Comparison of ENCODE assay signal across 28 mouse cellular contexts in the genomic region with DNA sequence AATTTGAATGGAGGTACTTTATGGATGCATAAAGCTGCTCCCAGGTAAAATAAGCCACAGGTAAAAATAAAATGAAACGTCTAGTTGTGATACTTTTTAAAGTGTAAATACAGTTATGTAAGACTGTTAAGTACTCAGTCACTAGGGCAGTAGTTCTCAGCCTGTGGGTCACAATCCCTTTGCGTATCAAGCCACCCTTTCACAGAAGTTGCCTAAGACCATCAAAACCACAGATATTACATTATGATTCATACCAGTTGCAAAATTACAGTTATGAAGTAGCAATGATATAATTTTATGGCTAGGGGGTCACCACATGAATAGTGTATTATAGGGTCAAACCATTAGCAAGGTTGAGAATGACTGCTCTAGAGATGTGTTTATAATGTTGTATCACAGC. TPM values are rescaled to one million over a fixed set of nuclear protein-coding genes. Genes with fewer than 3 reads are reported as not detected.
DNase-seq lines count a peak whose midpoint lies in the region; ATAC-seq and TF ChIP-seq lines count a peak whose summit lies in the region.
"Had no signal": no experiment of that assay in that cellular context is flagged by ENCODE, and none has a peak within 500 bp of the region (broad histone marks: within the 10 kb centered on the region; RNA-seq: fewer than 3 reads in every experiment).

No protein-coding gene starts in this region.

- H3K4me3 ChIP-seq in C2C12 (ENCODE audit: insufficient read depth, poor library complexity, severe bottlenecking), result no peak overlapping the region
- H3K4me3 ChIP-seq: heart, embryonic 12.5 days; heart, embryonic 15.5 days; hindbrain, embryonic 10.5 days; hindbrain, embryonic 13.5 days; intestine, embryonic 15.5 days had no signal

- H3ac ChIP-seq in C2C12 (ENCODE audit: control insufficient read depth, insufficient read length, low read depth), result no peak overlapping the region

- H3K36me3 ChIP-seq in C2C12 (ENCODE audit: control insufficient read depth, insufficient read depth), result no peaks in the 10 kb centered on the region
- H3K36me3 ChIP-seq: G1E; heart, embryonic 12.5 days; heart, embryonic 15.5 days; hindbrain, embryonic 10.5 days; hindbrain, embryonic 13.5 days; intestine, embryonic 15.5 days had no signal

- H3K79me2 ChIP-seq in C2C12 (ENCODE audit: control insufficient read depth, insufficient read depth), result no peaks in the 10 kb centered on the region

- no peaks in the 10 kb centered on the region for H3K27me3 ChIP-seq in C2C12 (ENCODE audit: control insufficient read depth, insufficient read depth, insufficient read length)
- H3K27me3 ChIP-seq: CH12.LX; heart, embryonic 12.5 days; heart, embryonic 15.5 days; hindbrain, embryonic 13.5 days; intestine, embryonic 15.5 days had no signal

- peak; percentile 17 for DNase-seq in 3T3-L1 (ENCODE audit: low read depth, low spot score)
- DNase-seq in adrenal gland, postnatal 25 days, result no peak
- DNase-seq in frontal cortex, postnatal 36 days (ENCODE audit: low spot score in 2 of 2), result no peak
- DNase-seq: adrenal gland, adult 2 months; adrenal gland, postnatal 14 days; cerebellum, adult 11-12 months; cerebellum, adult 8-10 months; cerebellum, postnatal 10 days; cerebellum, postnatal 36 days; forebrain, postnatal 0 days; gastrocnemius, postnatal 10 days; gastrocnemius, postnatal 36 days; heart, adult 18-20 months; heart, postnatal 10 days; heart, postnatal 36 days had no signal

- TF ChIP-seq CTCF in C2C12 (IDR thresholded peaks at IDR 0.05; ENCODE audit: control insufficient read depth, insufficient read depth, insufficient read length), result no peak

- no peaks in the 10 kb centered on the region for H3K79me3 ChIP-seq in C2C12 (ENCODE audit: low read depth)

- peak; percentile 100 for ATAC-seq in granulocyte monocyte progenitor cell, adult 5-6 weeks (replicated peaks; ENCODE audit: poor library complexity, severe bottlenecking)
- 0 out of 2 replicates have a peak, but pooled peaks have one; percentile 56 for ATAC-seq in monocyte, adult 5-6 weeks (replicated peaks; ENCODE audit: insufficient number of reproducible peaks, low FRiP score, low TSS enrichment, poor library complexity, severe bottlenecking)
- ATAC-seq in megakaryocyte-erythroid progenitor cell, adult 5-6 weeks (replicated peaks; ENCODE audit: low FRiP score, low TSS enrichment, poor library complexity, severe bottlenecking), result no peak
- ATAC-seq: forebrain, embryonic 14.5 days; forebrain, postnatal 0 days; hindbrain, embryonic 16.5 days; intestine, embryonic 15.5 days had no signal

TF ChIP-seq in C2C12, 6 proteins besides CTCF, POLR2A, EP300 and RAD21:
- peak; percentile 70 for TF ChIP-seq CEBPB (IDR thresholded peaks at IDR 0.05; ENCODE audit: low read depth)
- TF ChIP-seq USF1 (IDR thresholded peaks at IDR 0.05; ENCODE audit: low read depth), result no peak
TF ChIP-seq in C2C12: peak in this region for 1.

RNA-seq across cellular contexts. Expression of a gene that starts 12.3 kb away (rescaled TPM):
- polyA plus RNA-seq in C2C12 (2012; fragmentation: generic; extraction: Trizol), result 386 TPM
- 608 and 609 TPM in 2 replicates for total RNA-seq in granulocyte monocyte progenitor cell, adult 5-6 weeks (2014; fragmentation: Nextera tagmentation)
- total RNA-seq in granulocyte monocyte progenitor cell, adult 5-6 weeks (2017), result 735 and 956 TPM in 2 replicates
- total RNA-seq in monocyte, adult 5-6 weeks (2017), result 604 to 1,278 TPM (median 709 TPM) in 3 replicates
- total RNA-seq in megakaryocyte-erythroid progenitor cell, adult 5-6 weeks (2014; fragmentation: Nextera tagmentation), result 632 and 734 TPM in 2 replicates
- 781 and 891 TPM in 2 replicates for total RNA-seq in megakaryocyte-erythroid progenitor cell, adult 5-6 weeks (2017)
- 875 and 903 TPM in 2 replicates for total RNA-seq in adrenal gland, postnatal 25 days (2021)
